Comparison of ENCODE assay signal across 27 mouse cellular contexts in the genomic region with DNA sequence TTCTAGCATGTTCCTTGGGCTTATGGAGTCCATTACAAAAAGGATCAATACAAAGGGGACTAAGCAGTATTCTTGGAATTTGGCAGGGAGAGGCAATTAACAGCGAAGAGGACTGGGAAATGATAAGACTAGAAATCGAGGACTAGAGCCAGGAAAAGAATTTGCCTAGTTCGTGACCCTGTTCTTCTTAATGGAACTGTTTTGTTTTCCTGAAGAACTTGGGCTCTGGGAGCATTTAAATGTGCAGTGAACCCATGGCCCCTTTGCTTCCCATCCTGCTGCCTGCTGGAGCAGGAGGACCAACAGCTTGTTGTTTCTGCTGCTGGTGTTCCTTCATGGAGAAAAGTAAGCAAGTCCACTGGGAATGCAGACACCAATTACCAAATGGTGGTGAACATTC. TPM values are rescaled to one million over a fixed set of nuclear protein-coding genes. Genes with fewer than 3 reads are reported as not detected.
DNase-seq lines count a peak whose midpoint lies in the region; ATAC-seq and TF ChIP-seq lines count a peak whose summit lies in the region.
"Had no signal": no experiment of that assay in that cellular context is flagged by ENCODE, and none has a peak within 500 bp of the region (broad histone marks: within the 10 kb centered on the region; RNA-seq: fewer than 3 reads in every experiment).

No protein-coding gene starts in this region.

- no peaks in the 10 kb centered on the region for H3K36me3 ChIP-seq in heart, embryonic 10.5 days
- H3K36me3 ChIP-seq in kidney, embryonic 14.5 days (ENCODE audit: control insufficient read depth, insufficient read depth, low read length), result no peaks in the 10 kb centered on the region
- H3K36me3 ChIP-seq in lung, embryonic 14.5 days (ENCODE audit: insufficient read depth), result no peaks in the 10 kb centered on the region
- H3K36me3 ChIP-seq in lung, postnatal 0 days (ENCODE audit: insufficient read depth, low read length), result no peaks in the 10 kb centered on the region
- H3K36me3 ChIP-seq: embryonic facial prominence, embryonic 12.5 days; G1E; heart, embryonic 13.5 days; midbrain, embryonic 10.5 days; midbrain, embryonic 15.5 days had no signal

- DNase-seq in heart, adult 11 months, result peak; percentile 95
- DNase-seq in heart, embryonic 10.5 days (ENCODE audit: low spot score), result no peak
- DNase-seq in kidney, adult 18-20 months, result peak; percentile 16
- DNase-seq in lung, embryonic 14.5 days, result peak; percentile 36
- DNase-seq in lung, postnatal 0 days (ENCODE audit: low spot score), result no peak
- peak; percentile 47 for DNase-seq in kidney, postnatal 14 days
- no peak for DNase-seq in layer of hippocampus, adult 9-11 months
- DNase-seq: adrenal gland, postnatal 14 days; cerebellum, adult 11 months; cerebellum, adult 9-10 months; cerebellum, postnatal 36 days; heart, postnatal 10 days; lung, postnatal 14 days; right cerebral cortex, adult 18-20 months; spleen, adult 18-20 months; thymus, adult 2 months; thymus, postnatal 36 days had no signal

- H3K4me1 ChIP-seq in heart, embryonic 10.5 days, result no peaks in the 10 kb centered on the region
- peaks cover 6% of the 10 kb centered on the region; the same call in 1 of the 2 replicates for H3K4me1 ChIP-seq in kidney, embryonic 14.5 days (ENCODE audit: control insufficient read depth, insufficient read depth, low read length)
- H3K4me1 ChIP-seq in lung, embryonic 14.5 days (ENCODE audit: insufficient read depth), result peaks cover 18% of the 10 kb centered on the region
- H3K4me1 ChIP-seq in lung, postnatal 0 days (ENCODE audit: insufficient read depth, low read depth, low read length), result peaks cover 4% of the 10 kb centered on the region; the same call in 1 of the 2 replicates
- H3K4me1 ChIP-seq: embryonic facial prominence, embryonic 12.5 days; midbrain, embryonic 10.5 days; midbrain, embryonic 15.5 days had no signal

- H3K9me3 ChIP-seq in heart, embryonic 10.5 days, result no peaks in the 10 kb centered on the region
- no peaks in the 10 kb centered on the region for H3K9me3 ChIP-seq in kidney, embryonic 14.5 days (ENCODE audit: control insufficient read depth, low read length)
- no peaks in the 10 kb centered on the region for H3K9me3 ChIP-seq in lung, embryonic 14.5 days (ENCODE audit: low read depth, low read length)
- no peaks in the 10 kb centered on the region for H3K9me3 ChIP-seq in lung, postnatal 0 days (ENCODE audit: low read length)
- H3K9me3 ChIP-seq: embryonic facial prominence, embryonic 12.5 days; G1E; heart, embryonic 13.5 days; midbrain, embryonic 10.5 days; midbrain, embryonic 15.5 days had no signal

- WGBS in heart, embryonic 10.5 days, result 37% methylated on average over 3 of the region's 3 CpGs
- 64% methylated on average over 3 of the region's 3 CpGs for WGBS in kidney, embryonic 14.5 days
- WGBS in lung, embryonic 14.5 days, result 31% methylated on average over 3 of the region's 3 CpGs
- WGBS in lung, postnatal 0 days, result 39% methylated on average over 3 of the region's 3 CpGs

- TF ChIP-seq EP300 in lung, postnatal 0 days (IDR thresholded peaks at IDR 0.05), result no peak

- H3K27me3 ChIP-seq in heart, embryonic 10.5 days (ENCODE audit: insufficient read depth, poor library complexity, severe bottlenecking), result no peaks in the 10 kb centered on the region
- no peaks in the 10 kb centered on the region for H3K27me3 ChIP-seq in kidney, embryonic 14.5 days (ENCODE audit: control insufficient read depth, insufficient read depth, low read length)
- no peaks in the 10 kb centered on the region for H3K27me3 ChIP-seq in lung, embryonic 14.5 days (ENCODE audit: insufficient read depth, low read length)
- no peaks in the 10 kb centered on the region for H3K27me3 ChIP-seq in lung, postnatal 0 days (replicated peaks; ENCODE audit: insufficient read depth, low read length)
- H3K27me3 ChIP-seq: embryonic facial prominence, embryonic 12.5 days; heart, embryonic 13.5 days; midbrain, embryonic 15.5 days; Patski had no signal

- H3K27ac ChIP-seq in heart, embryonic 10.5 days, result no peak overlapping the region
- no peak overlapping the region for H3K27ac ChIP-seq in kidney, embryonic 14.5 days (ENCODE audit: low read depth, low read length)
- no peak overlapping the region for H3K27ac ChIP-seq in lung, embryonic 14.5 days (ENCODE audit: low read depth)
- no peak overlapping the region for H3K27ac ChIP-seq in lung, postnatal 0 days (ENCODE audit: low read length)
- H3K27ac ChIP-seq: embryonic facial prominence, embryonic 12.5 days; heart, embryonic 13.5 days; midbrain, embryonic 10.5 days; midbrain, embryonic 15.5 days had no signal

- no peak for ATAC-seq in kidney, embryonic 14.5 days (ENCODE audit: low FRiP score, low TSS enrichment)
- no peak for ATAC-seq in lung, embryonic 14.5 days (ENCODE audit: insufficient read depth)
- no peak for ATAC-seq in lung, postnatal 0 days
- ATAC-seq: forebrain, embryonic 14.5 days; hindbrain, embryonic 16.5 days; midbrain, embryonic 15.5 days had no signal

- no peak overlapping the region for H3K9ac ChIP-seq in kidney, embryonic 14.5 days (ENCODE audit: low read depth, low read length)
- H3K9ac ChIP-seq in lung, embryonic 14.5 days, result no peak overlapping the region
- H3K9ac ChIP-seq in lung, postnatal 0 days (replicated peaks; ENCODE audit: low read depth), result no peak overlapping the region
- H3K9ac ChIP-seq: embryonic facial prominence, embryonic 12.5 days; heart, embryonic 13.5 days; midbrain, embryonic 15.5 days had no signal

- no peak overlapping the region for H3K4me3 ChIP-seq in heart, embryonic 10.5 days
- H3K4me3 ChIP-seq in kidney, embryonic 14.5 days (ENCODE audit: low read length), result no peak overlapping the region
- H3K4me3 ChIP-seq in lung, embryonic 14.5 days (ENCODE audit: low read depth, low read length), result no peak overlapping the region
- no peak overlapping the region for H3K4me3 ChIP-seq in lung, postnatal 0 days (ENCODE audit: low read depth, low read length)
- H3K4me3 ChIP-seq: embryonic facial prominence, embryonic 12.5 days; heart, embryonic 13.5 days; midbrain, embryonic 10.5 days; midbrain, embryonic 15.5 days had no signal

- H3K4me2 ChIP-seq in kidney, embryonic 14.5 days (replicated peaks; ENCODE audit: low read depth, low read length), result no peak overlapping the region
- no peak overlapping the region for H3K4me2 ChIP-seq in lung, embryonic 14.5 days
- H3K4me2 ChIP-seq in lung, postnatal 0 days (replicated peaks; ENCODE audit: low read depth, low read length), result no peak overlapping the region
- H3K4me2 ChIP-seq: embryonic facial prominence, embryonic 12.5 days; heart, embryonic 13.5 days; liver, embryonic 11.5 days; midbrain, embryonic 15.5 days had no signal

- no peak for TF ChIP-seq CTCF in lung, embryonic 14.5 days (IDR thresholded peaks at IDR 0.05; ENCODE audit: low read depth)
- TF ChIP-seq CTCF in lung, postnatal 0 days (IDR thresholded peaks at IDR 0.05), result no peak

RNA-seq across cellular contexts. Expression of a gene that starts 15.3 kb away (rescaled TPM):
- 0.76 and 3.7 TPM in 2 replicates for polyA plus RNA-seq in heart, embryonic 10.5 days (2016; fragmentation: Nextera tagmentation; extraction: Ambion mirVana)
- polyA plus RNA-seq in kidney, embryonic 14.5 days (2014; fragmentation: Nextera tagmentation; extraction: Ambion mirVana), result 8.0 and 9.2 TPM in 2 replicates
- 10.5 and 13.4 TPM in 2 replicates for polyA plus RNA-seq in lung, embryonic 14.5 days (2014; fragmentation: Nextera tagmentation; extraction: Ambion mirVana)
- polyA plus RNA-seq in lung, postnatal 0 days (2015; fragmentation: Nextera tagmentation; extraction: Ambion mirVana), result 14.9 and 15.6 TPM in 2 replicates
- polyA plus RNA-seq: G1E had no signal

Comparison
In these comparisons a context has a peak if more than half of its experiments do, and no peak if none do; other contexts are left out.
1. DNase-seq: peak in heart, adult 11 months (single experiment), kidney, adult 18-20 months (single experiment), lung, embryonic 14.5 days (single experiment) and kidney, postnatal 14 days (single experiment); none in heart, embryonic 10.5 days (single experiment), lung, postnatal 0 days (single experiment) and layer of hippocampus, adult 9-11 months (single experiment).